Mouse (Mus musculus): ENCODE data around the gene Tnnt1.

Gene Tnnt1

DNA sequence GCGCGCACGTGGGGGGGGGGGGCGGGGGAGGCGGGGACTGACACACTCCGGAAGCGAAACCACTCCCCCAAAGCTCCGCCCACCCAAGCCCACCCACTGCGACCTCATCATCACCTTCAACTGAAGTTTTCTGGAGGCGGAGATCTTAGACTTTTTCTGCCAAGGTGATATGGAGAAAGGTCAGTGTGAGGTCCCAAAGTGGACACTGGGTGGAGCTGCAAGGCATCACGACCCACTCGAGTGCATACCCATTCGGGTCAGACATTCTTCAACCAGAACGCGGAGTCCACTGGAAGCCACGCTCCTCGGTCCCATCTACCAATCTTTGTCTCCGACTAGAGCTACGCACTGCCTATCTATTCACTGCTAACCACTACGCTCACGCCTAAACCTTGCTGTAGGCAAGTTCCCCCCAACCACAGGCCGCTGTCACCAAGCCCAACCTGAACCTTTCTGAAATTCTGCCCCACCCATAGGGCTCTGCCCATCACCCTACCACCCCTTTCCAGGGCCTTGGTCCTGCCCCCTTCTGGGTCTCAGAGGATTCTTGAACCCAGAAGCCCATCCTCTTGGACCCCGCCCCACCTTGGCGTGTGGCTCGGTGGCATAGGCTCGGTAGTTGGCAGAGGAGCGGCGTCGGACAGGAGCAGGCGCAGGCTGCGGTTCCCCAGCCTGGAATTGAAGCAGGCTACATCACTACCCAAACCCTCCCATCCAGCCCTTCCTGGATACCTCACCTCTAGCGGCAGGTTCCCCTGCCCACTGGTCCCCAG is 5.2 kb upstream of the Tnnt1 start:
- no peak for DNase-seq (ENCODE audit: low spot score)

GRCm38 (mm10) chr7:4518487-4518886 is 2.3 kb upstream of the Tnnt1 start:
- DNase-seq (ENCODE audit: low spot score) = no peak

DNA sequence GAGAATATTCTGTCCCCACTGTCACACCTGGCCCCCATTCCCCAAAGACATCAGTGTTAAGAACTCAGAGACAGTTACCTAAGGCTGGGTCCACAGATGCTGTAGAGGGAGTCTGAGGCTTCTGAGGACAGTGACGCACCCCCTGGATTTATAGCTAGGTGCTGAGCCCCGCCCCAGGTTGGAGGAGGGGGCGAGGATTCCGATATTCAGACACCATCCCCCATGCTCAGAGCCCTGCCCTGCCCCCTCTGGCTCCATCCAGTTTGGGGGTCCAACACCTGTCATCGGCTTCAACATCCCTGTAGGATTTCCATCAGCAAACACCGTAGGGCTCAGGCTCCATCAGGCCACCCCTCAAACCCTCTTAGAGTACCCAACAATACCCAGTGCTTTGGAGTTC is 329 bp downstream of the Tnnt1 start:
- DNase-seq (ENCODE audit: low spot score) = no peak

- DNase-seq (ENCODE audit: low spot score) = no peak
Observed at GRCm38 (mm10) chr7:4513829-4514712, 2.1 kb downstream of the Tnnt1 start.

DNA sequence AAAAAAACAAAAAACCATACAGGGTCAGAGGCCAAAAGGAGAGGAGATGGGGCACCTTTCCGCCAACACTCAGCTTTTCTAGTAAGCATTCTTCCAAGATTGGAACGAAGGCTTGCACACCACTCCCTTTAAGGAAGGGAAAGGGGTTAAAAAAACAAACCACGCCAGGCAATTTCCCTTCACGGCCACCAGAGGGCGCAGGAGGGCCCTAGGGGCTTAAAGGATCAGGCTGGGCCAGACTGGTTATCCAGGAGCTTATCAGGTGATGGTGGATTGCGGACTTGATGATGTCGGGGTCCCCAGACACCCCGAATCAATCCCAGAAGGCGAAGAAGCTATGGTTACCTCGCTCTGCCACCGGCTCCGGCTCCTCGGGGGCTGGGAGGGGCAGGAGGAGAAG is 2.9 kb downstream of the Tnnt1 start:
- peak; percentile 44 for DNase-seq (ENCODE audit: low spot score)

DNA sequence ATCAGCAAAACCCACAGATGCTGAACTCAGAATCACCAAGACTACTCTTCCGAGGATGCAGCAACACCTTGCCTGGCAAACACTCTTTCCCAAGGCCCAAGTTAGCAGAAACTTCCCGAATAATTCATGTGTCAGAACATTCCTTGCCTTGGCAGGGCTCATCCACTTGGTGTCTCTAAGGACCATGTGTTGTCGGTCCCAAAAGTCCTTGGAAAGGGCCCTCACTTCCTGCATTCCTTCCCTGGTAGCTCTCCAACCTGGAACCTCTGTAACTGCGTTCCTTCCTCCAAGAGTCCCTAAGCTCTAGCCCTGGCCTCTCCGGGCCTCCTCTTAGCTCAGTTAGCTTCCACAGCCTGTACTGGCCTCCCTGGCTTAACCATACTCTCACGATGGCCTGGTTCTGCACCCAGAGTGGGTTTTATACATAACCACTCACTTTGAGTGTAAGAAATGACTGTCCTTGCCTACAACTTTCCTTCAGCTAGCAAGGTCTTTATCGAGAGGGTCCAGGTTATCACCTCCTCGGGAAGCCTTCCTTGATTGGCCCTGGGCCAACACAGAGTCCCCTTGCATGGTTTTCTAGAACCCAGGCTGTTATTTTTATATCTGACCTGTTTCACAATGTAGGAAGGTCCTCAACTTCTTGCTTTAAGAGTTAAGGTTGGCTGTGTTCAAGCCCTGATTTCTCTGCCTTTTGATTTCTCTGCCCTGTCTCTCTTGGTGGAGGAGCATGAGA is 4.5 kb downstream of the Tnnt1 start:
- DNase-seq (ENCODE audit: low spot score) = no peak

DNA sequence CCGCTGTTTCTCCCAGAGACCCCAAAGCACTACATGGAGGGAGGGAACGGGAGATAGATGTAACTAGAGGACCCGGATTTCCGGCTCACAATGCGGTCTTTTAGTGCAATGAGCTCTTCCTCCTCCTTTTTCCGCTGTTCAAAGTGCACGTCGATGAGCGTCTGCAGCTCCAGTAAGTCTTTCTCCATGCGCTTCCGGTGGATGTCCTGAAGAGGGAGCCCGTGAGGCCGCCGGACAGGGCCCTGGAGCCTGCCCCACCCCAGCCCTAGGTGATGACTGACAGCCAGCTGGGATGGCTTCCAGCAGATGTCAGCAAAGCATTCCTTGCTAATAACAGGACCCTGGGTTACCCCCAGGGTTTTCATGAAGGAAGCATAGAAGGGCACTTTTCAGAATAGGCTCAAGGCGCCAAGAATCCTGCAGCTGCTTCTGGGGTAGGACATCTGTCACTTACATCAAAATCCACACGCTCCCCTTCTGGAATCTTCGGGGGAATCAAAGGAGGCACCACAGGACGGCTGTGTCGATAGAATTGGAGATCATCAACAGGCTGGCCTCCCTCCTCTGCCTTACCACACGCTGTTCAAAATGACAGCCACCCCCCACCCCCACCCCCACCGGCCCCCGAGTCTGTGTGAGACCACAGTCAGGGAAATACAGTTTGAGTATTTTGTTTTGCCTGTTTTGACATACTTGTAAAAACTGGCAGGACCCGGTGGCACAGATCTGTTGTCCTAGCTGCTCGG is 6.1 kb downstream of the Tnnt1 start:
- peak; percentile 75 for DNase-seq (ENCODE audit: low spot score)

GRCm38 (mm10) chr7:4508739-4509116 is 7.5 kb downstream of the Tnnt1 start:
- DNase-seq (ENCODE audit: low spot score) = no peak

GRCm38 (mm10) chr7:4508062-4508738 is 8.0 kb downstream of the Tnnt1 start:
- no peak for DNase-seq (ENCODE audit: low spot score)

DNA sequence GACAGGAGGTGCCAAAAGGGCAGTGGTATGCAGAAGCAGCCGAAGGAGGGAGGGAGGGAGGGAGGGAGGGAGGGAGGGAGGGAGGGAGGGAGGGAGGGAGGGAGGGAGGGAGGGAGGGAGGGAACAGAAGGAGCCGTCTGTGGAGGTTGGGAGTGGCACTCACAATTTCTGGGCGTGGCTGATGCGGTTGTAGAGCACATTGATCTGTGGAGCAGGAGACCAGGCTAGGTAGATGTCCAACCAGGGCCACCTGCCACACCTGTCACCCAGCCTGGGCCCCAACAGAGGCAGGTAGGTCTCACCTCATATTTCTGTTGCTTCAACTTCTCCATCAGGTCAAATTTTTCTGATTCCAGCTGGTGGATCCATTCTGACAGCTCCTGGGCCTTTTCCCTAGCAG is 9.0 kb downstream of the Tnnt1 start:
- no peak for DNase-seq (ENCODE audit: low spot score)

DNA sequence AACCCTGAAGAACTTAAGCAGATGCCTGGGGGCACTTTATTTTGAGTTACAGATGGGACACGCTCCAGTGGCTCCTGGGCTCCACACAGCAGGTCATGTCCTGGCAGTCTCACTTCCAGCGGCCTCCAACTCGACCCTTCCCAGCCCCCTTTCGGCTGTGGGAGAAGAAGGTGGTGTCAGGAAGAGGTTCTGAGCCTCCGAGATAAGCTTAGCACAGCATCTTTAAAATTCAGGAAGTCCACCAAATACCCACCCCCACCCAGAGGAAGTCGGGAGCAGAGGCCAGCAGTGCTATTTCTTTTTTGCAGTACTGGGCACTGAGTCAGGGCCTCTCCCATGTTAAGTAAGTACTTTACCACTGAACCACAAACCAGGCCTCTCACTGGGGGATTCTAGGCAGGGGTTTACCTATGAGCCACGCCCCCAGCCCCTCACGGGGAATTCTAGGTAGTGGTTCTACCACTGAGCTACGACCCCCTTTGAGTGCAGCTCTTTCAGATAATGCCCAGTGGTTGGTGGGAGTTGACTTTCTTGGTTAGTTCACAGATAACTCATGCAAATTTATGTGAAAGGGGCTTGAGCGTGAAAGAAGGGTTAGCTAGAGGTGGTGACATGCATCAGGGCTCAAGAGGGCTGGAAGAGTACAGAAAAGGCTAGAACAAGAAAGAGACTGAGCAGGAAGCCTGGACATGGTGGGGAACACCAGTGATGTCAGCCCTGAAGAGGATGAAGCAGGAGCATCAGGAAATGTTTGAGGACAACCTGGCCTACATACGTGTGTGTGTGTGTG is 11.3 kb downstream of the Tnnt1 start:
- DNase-seq (ENCODE audit: low spot score) = no peak

- no peak for DNase-seq (ENCODE audit: low spot score)
Observed at GRCm38 (mm10) chr7:4503858-4504257, 12.3 kb downstream of the Tnnt1 start.

DNA sequence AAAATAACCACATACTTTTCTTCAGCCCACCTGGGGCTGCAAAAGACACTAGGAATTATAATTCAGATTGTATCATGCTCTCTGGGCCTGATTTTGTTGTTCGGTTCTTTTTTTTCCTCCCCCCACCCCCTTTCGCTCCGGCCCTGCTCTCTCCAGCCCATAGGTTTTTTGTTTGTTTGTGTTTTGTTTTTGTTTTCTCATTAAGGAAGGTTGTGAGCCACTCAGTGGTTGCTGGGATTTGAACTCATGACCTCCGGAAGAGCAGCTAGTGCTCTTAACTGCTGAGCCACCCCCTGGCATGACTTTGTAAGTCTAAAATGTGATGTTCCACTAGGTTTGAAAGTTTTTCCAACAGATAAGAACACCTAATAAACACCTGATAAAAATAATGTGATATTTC is 13.1 kb downstream of the Tnnt1 start:
- DNase-seq (ENCODE audit: low spot score) = no peak

GRCm38 (mm10) chr7:4502421-4503090 is 13.6 kb downstream of the Tnnt1 start:
- DNase-seq (ENCODE audit: low spot score) = peak; percentile 35

DNA sequence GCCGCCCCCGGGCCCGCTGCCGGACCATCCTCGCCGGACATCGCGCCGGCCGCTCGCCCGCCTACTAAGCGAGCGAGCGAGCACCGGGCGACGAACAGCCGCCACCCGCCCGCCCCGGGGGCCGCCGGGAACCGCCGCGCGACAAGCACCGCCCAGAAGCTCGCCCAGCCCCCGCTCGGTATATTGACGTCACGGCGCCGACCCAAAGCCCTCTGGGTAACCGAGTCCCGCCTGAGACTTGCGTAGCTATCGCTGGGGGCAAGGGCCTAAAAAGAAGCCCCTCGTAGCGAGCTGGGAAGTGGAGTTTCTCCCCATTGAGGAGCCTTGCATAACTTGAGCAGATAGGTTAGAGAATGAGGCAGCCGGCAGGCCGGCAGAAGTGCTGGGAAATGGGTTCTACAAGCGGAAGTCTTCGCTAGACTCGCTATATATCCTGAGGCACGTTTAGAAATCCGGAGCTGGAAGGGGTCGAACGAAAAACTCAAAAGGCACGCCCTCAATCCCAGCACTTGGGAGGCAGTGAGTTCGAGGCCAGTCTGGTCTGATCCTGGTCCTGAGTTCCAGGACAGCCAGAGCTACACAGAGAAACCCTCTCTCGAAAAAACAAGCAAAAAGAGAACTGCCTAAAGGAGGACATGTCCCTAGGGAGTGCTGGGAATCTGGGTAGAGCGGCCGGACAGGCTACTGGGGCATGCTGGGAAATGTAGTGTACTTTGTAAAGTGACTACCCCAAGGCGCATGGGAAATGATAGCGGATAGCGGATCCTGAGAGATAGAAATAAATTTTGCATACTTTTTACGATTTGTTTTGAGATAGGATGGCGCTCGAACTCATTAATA is 14.4 kb downstream of the Tnnt1 start, which contains the start of gene Ppp1r12c:
Ppp1r12c (minus strand) TSS at position 123 of the 840 bp plus-strand sequence.
- peak; percentile 96 for DNase-seq (ENCODE audit: low spot score)

DNA sequence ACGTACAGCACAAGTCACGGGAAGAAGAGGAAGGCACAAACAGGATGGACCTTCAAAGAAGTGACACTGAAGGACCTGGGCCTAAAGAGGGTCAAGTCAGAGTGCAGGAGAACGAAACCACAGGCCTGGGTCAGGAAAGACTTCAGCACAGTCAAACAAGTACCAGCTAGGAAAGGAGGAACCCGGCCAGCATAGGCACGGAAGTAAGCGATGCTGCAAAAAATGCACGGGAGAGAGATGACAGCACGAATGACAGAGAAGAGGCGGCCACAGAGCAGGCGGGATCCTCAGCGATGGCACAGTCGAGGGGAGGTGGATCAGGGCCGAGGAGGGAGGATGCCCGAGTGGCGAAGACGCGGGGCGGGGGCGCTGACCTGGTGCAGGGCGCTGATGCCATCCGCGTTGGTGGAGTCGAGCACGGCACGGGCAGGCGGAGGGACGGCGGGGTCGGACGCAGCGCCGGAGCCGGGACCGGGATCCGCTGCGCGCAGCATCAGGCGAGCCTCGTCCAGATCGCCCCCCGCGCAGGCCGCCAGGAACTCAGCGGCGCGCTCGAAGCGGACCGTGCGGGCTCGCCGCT is 15.2 kb downstream of the Tnnt1 start:
- DNase-seq (ENCODE audit: low spot score) = peak; percentile 35

- no peak for DNase-seq (ENCODE audit: low spot score)
Observed at GRCm38 (mm10) chr7:4499034-4499433, 17.1 kb downstream of the Tnnt1 start.

- DNase-seq (ENCODE audit: low spot score) = peak; percentile 58
Observed at GRCm38 (mm10) chr7:4498251-4498650, 17.9 kb downstream of the Tnnt1 start.
